Mouse (Mus musculus): ENCODE data around the gene Alpl.
A peak's percentile ranks its signal among the peaks of the same experiment; 100 is the strongest.

Gene Alpl

GRCm38 (mm10) chr4:137749680-137750079 is 46.5 kb downstream of the Alpl start:
- no peak overlapping the region for H3K4me3 ChIP-seq (replicated peaks; ENCODE audit: low read length)
- H3K36me3 ChIP-seq (ENCODE audit: insufficient read depth, low read length) = peaks cover 99% of the 10 kb centered on the region
- H3K27me3 ChIP-seq (ENCODE audit: insufficient read depth, low read length) = no peaks in the 10 kb centered on the region
- peaks cover 49% of the 10 kb centered on the region for H3K4me1 ChIP-seq (replicated peaks; ENCODE audit: low read depth, low read length)
- H3K9me3 ChIP-seq (ENCODE audit: low read length) = no peaks in the 10 kb centered on the region
- no peak for TF ChIP-seq CTCF (conservative IDR thresholded peaks at IDR 0.05; ENCODE audit: low read length)
- no peak for TF ChIP-seq POU5F1 (IDR thresholded peaks at IDR 0.05; ENCODE audit: borderline replicate concordance, low read length)
- no peak for TF ChIP-seq NANOG (IDR thresholded peaks at IDR 0.05; ENCODE audit: borderline replicate concordance, low read length)

- H3K36me3 ChIP-seq (ENCODE audit: insufficient read depth, low read length) = peaks cover 99% of the 10 kb centered on the region
Measured at GRCm38 (mm10) chr4:137748726-137749125, 47.5 kb downstream of the Alpl start.

DNA sequence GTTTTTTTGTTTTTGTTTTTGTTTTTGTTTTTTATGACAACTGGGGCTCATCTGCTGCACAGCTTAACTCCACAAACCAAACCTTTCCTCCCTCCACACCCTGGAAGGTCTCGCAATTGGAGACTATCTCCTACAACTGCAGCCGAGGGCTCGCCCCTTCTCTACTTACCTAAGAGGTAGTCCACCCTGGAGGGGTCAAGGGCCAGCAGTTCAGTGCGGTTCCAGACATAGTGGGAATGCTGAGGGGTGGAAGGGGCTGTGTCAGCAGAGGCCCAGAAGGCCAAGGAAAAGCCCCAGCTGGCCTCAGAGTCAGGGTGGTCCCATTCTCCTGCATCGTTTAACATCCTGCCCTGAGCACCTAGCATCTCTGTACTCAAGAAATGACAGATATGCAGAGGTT is 48.6 kb downstream of the Alpl start:
- Histone ChIP-seq H3K9me3 (ENCODE audit: low read length) (no peaks in the 10 kb centered on the region), H3K36me3 (ENCODE audit: insufficient read depth, low read length) (peaks cover 100% of the 10 kb centered on the region), H3K27me3 (ENCODE audit: insufficient read depth, low read length) (no peaks in the 10 kb centered on the region), H3K4me3 (replicated peaks; ENCODE audit: low read length) (no peak overlapping the region), H3K4me1 (replicated peaks; ENCODE audit: low read depth, low read length) (peaks cover 60% of the 10 kb centered on the region)
- TF ChIP-seq POU5F1 (IDR thresholded peaks at IDR 0.05; ENCODE audit: borderline replicate concordance, low read length) (no peak), CTCF (conservative IDR thresholded peaks at IDR 0.05; ENCODE audit: low read length) (no peak), NANOG (IDR thresholded peaks at IDR 0.05; ENCODE audit: borderline replicate concordance, low read length) (no peak)

More at GRCm38 (mm10) chr4:137748726-137749125, 47.5 kb downstream of the Alpl start:
- Histone ChIP-seq H3K4me1 (replicated peaks; ENCODE audit: low read depth, low read length) (peaks cover 53% of the 10 kb centered on the region), H3K4me3 (replicated peaks; ENCODE audit: low read length) (no peak overlapping the region), H3K27me3 (ENCODE audit: insufficient read depth, low read length) (no peaks in the 10 kb centered on the region), H3K9me3 (ENCODE audit: low read length) (no peaks in the 10 kb centered on the region)
- TF ChIP-seq POU5F1 (IDR thresholded peaks at IDR 0.05; ENCODE audit: borderline replicate concordance, low read length) = no peak
- no peak for TF ChIP-seq CTCF (conservative IDR thresholded peaks at IDR 0.05; ENCODE audit: low read length)
- TF ChIP-seq NANOG (IDR thresholded peaks at IDR 0.05; ENCODE audit: borderline replicate concordance, low read length) = no peak

DNA sequence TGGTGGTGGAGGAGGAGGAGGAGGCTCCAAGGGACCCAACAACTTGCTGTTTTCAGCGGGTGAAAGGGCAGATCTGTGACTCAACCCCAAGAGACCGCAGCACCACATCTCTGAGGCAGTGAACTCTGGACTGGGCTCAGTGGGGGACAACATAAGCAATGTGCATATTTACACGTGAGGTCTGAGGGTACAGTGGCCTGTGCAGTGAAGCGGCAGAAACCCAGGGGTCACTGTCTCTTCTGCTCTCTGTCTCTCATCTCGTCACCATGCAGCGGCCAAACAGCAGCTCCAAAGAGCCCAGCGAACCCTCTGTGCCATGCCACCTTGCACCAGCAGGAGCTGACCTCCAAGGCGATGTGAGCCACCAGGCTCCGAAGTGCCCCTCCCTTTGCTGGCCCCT is 49.1 kb downstream of the Alpl start:
- H3K9me3 ChIP-seq (ENCODE audit: low read length) = no peaks in the 10 kb centered on the region
- no peaks in the 10 kb centered on the region for H3K27me3 ChIP-seq (ENCODE audit: insufficient read depth, low read length)
- H3K4me3 ChIP-seq (replicated peaks; ENCODE audit: low read length) = no peak overlapping the region
- peaks cover 100% of the 10 kb centered on the region for H3K36me3 ChIP-seq (ENCODE audit: insufficient read depth, low read length)
- H3K4me1 ChIP-seq (replicated peaks; ENCODE audit: low read depth, low read length) = peaks cover 60% of the 10 kb centered on the region
- TF ChIP-seq CTCF (conservative IDR thresholded peaks at IDR 0.05; ENCODE audit: low read length) (no peak), NANOG (IDR thresholded peaks at IDR 0.05; ENCODE audit: borderline replicate concordance, low read length) (no peak)

- Histone ChIP-seq H3K4me3 (replicated peaks; ENCODE audit: low read length) (no peak overlapping the region), H3K9me3 (ENCODE audit: low read length) (no peaks in the 10 kb centered on the region), H3K27me3 (ENCODE audit: insufficient read depth, low read length) (no peaks in the 10 kb centered on the region), H3K4me1 (replicated peaks; ENCODE audit: low read depth, low read length) (peaks cover 50% of the 10 kb centered on the region), H3K36me3 (ENCODE audit: insufficient read depth, low read length) (peaks cover 88% of the 10 kb centered on the region)
- TF ChIP-seq POU5F1 (IDR thresholded peaks at IDR 0.05; ENCODE audit: borderline replicate concordance, low read length) = no peak
- peak; percentile 66 for TF ChIP-seq CTCF (conservative IDR thresholded peaks at IDR 0.05; ENCODE audit: low read length)
- no peak for TF ChIP-seq NANOG (IDR thresholded peaks at IDR 0.05; ENCODE audit: borderline replicate concordance, low read length)
Measured at GRCm38 (mm10) chr4:137744433-137744918, 51.7 kb downstream of the Alpl start.

DNA sequence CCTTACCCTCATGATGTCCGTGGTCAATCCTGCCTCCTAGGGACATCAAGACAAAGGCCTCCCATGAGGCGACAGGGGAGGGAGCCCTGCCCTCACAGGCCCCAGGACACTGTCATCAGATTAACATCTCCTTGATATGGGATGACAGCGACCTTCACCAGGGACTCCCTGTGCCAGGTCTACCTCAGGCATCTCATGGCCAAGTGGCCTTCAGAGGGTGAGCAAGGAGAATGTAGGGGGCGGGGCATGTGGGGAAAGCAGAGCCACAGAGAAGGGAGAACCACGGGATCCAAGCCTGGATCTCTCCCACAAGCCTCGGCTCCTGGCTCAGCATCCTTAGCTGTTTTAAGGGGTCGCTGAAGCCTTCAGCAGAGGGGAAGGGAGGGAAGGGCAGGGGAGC is 52.4 kb downstream of the Alpl start:
- no peak for TF ChIP-seq NANOG (IDR thresholded peaks at IDR 0.05; ENCODE audit: borderline replicate concordance, low read length)
- TF ChIP-seq POU5F1 (IDR thresholded peaks at IDR 0.05; ENCODE audit: borderline replicate concordance, low read length) = no peak
- no peak for TF ChIP-seq CTCF (conservative IDR thresholded peaks at IDR 0.05; ENCODE audit: low read length)
- Histone ChIP-seq H3K4me1 (replicated peaks; ENCODE audit: low read depth, low read length) (peaks cover 53% of the 10 kb centered on the region), H3K4me3 (replicated peaks; ENCODE audit: low read length) (no peak overlapping the region), H3K27me3 (ENCODE audit: insufficient read depth, low read length) (no peaks in the 10 kb centered on the region), H3K9me3 (ENCODE audit: low read length) (no peaks in the 10 kb centered on the region), H3K36me3 (ENCODE audit: insufficient read depth, low read length) (peaks cover 81% of the 10 kb centered on the region)

GRCm38 (mm10) chr4:137740350-137740749 is 55.8 kb downstream of the Alpl start:
- Histone ChIP-seq H3K9me3 (ENCODE audit: low read length) (no peaks in the 10 kb centered on the region), H3K36me3 (ENCODE audit: insufficient read depth, low read length) (peaks cover 47% of the 10 kb centered on the region), H3K27me3 (ENCODE audit: insufficient read depth, low read length) (no peaks in the 10 kb centered on the region), H3K4me1 (replicated peaks; ENCODE audit: low read depth, low read length) (peaks cover 82% of the 10 kb centered on the region), H3K4me3 (replicated peaks; ENCODE audit: low read length) (no peak overlapping the region)
- TF ChIP-seq CTCF (conservative IDR thresholded peaks at IDR 0.05; ENCODE audit: low read length) (no peak), POU5F1 (IDR thresholded peaks at IDR 0.05; ENCODE audit: borderline replicate concordance, low read length) (no peak), NANOG (IDR thresholded peaks at IDR 0.05; ENCODE audit: borderline replicate concordance, low read length) (no peak)

DNA sequence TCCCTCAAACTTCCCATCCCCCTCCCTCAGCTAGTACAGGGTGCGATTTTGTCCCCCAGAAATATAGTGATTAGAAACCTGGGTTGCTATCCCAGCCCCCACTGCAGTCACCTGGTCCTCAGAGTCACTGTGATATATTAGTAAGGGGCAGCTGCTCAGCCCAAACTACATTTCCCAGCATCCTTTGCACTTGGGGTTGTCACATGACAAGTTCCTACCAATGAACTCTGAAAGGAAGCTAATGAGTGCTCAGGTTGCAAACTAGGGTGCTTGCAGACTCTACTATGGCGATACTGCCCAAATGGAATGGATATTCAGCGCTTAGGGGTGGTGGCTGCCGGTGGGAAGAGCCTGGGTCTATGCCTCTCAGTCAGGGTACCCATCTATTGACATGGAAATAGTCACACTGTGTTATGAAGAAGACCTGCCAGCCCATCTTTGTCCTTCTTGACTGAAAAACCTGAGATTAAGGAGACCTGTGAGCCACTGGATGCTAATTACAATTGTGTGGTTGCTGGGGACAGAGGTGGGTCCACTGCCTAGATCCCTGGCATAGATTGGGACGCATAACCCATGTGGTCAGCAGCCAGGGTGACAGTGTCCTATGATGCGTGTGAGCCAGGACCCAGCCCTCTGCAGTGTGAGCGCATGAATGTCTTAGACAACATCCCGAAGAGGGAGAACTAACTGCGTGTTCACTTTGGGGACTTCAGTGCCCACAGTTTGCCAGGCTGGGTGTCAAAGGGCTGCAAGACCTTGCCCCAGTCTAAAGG is 56.8 kb downstream of the Alpl start:
- peaks cover 79% of the 10 kb centered on the region for H3K4me1 ChIP-seq (replicated peaks; ENCODE audit: low read depth, low read length)

More for the DNA sequence above, 56.8 kb downstream of the Alpl start:
- H3K9me3 ChIP-seq (ENCODE audit: low read length) = no peaks in the 10 kb centered on the region
- peaks cover 37% of the 10 kb centered on the region for H3K36me3 ChIP-seq (ENCODE audit: insufficient read depth, low read length)
- 0 out of 2 replicates have a peak, but pooled peaks cover 3% of the 10 kb centered on the region for H3K27me3 ChIP-seq (ENCODE audit: insufficient read depth, low read length)
- TF ChIP-seq NANOG (IDR thresholded peaks at IDR 0.05; ENCODE audit: borderline replicate concordance, low read length) (no peak), POU5F1 (IDR thresholded peaks at IDR 0.05; ENCODE audit: borderline replicate concordance, low read length) (no peak), CTCF (conservative IDR thresholded peaks at IDR 0.05; ENCODE audit: low read length) (no peak)
- H3K4me3 ChIP-seq (replicated peaks; ENCODE audit: low read length) = peak overlapping the region; percentile 41

All from E14TG2a.4 (cell line).